Mouse (Mus musculus) right cerebral cortex, postnatal 36 days (tissue): ENCODE data around the gene Spats2.
"Not testable (repeated sequence)": the region's sequence is repeated elsewhere in the genome, so short reads cannot be mapped to it uniquely, and the experiment has no call there.

Experiments used
- DNase-seq, 2 experiments: peaks; one replicate each; pipeline ENCODE4 v3.0.0; 2022; ENCODE audit warnings: low spot score in 2 of 2, mixed read lengths in 1 of 2

Gene Spats2

GRCm38 (mm10) chr15:99138389-99138788 is 12.7 kb downstream of the Spats2 start:
- no peak for DNase-seq

- DNase-seq = no peak
Observed at GRCm38 (mm10) chr15:99139669-99140068, 14.0 kb downstream of the Spats2 start.

- DNase-seq = no peak
Observed at GRCm38 (mm10) chr15:99150516-99150915, 24.8 kb downstream of the Spats2 start.

GRCm38 (mm10) chr15:99151324-99151723 is 25.6 kb downstream of the Spats2 start:
- DNase-seq = no peak

- DNase-seq = no peak
Observed at GRCm38 (mm10) chr15:99153466-99153865, 27.8 kb downstream of the Spats2 start.

GRCm38 (mm10) chr15:99154515-99154914 is 28.8 kb downstream of the Spats2 start:
- not testable (repeated sequence) for DNase-seq

GRCm38 (mm10) chr15:99163512-99164365 is 38.0 kb downstream of the Spats2 start:
- no peak for DNase-seq

GRCm38 (mm10) chr15:99172131-99172530 is 46.4 kb downstream of the Spats2 start:
- no peak for DNase-seq

GRCm38 (mm10) chr15:99179639-99180038 is 53.9 kb downstream of the Spats2 start:
- DNase-seq = no peak

- DNase-seq = no peak
Observed at GRCm38 (mm10) chr15:99184217-99184914, 58.6 kb downstream of the Spats2 start.

- DNase-seq = no peak
Observed at GRCm38 (mm10) chr15:99194358-99194757, 68.6 kb downstream of the Spats2 start.

GRCm38 (mm10) chr15:99195043-99195442 is 69.3 kb downstream of the Spats2 start:
- DNase-seq = no peak

- DNase-seq = no peak
Observed at GRCm38 (mm10) chr15:99198761-99199160, 73.0 kb downstream of the Spats2 start.

GRCm38 (mm10) chr15:99205959-99206358 is 80.2 kb downstream of the Spats2 start:
- no peak for DNase-seq

- no peak for DNase-seq
Observed at GRCm38 (mm10) chr15:99213183-99213582, 87.5 kb downstream of the Spats2 start.

- no peak for DNase-seq
Observed at GRCm38 (mm10) chr15:99214941-99215340, 89.2 kb downstream of the Spats2 start.

GRCm38 (mm10) chr15:99215741-99216463 is 90.2 kb downstream of the Spats2 start:
- DNase-seq = no peak

- DNase-seq = no peak
Observed at GRCm38 (mm10) chr15:99217630-99218029, 91.9 kb downstream of the Spats2 start.

- peak in 1 of 2 experiments; percentile 47 for DNase-seq
Observed at GRCm38 (mm10) chr15:99221315-99221952, 95.7 kb downstream of the Spats2 start.

- no peak for DNase-seq
Observed at GRCm38 (mm10) chr15:99222794-99223584, 97.3 kb downstream of the Spats2 start.
